Mouse (Mus musculus) kidney, postnatal 0 days (tissue): ENCODE measurements at regions not wholly inside any gene's neighbourhood (a gene's known extent, or its start where the extent isn't known, plus 50 kb on each side); places are given as distances from the start of the nearest gene placed in this dataset.

ENCODE experiments used
- ATAC-seq: fragments of 200-750 bp; cut with Nextera tagmentation; replicated peaks from 2 replicates; pipeline ENCODE4 v1.8.0; 2017; ENCODE audit warnings: low read depth, moderate number of reproducible peaks, moderate TSS enrichment, moderate library complexity; ENCODE audit not compliant: low FRiP score
- DNase-seq: peaks from one replicate; pipeline ENCODE4 v3.0.0-alpha.2; 2016; ENCODE audit warnings: low spot score
- H3K27ac ChIP-seq: fragments of 300-500 bp; sonication (generic); 2 replicates; pipeline ENCODE4 v1.5.1; 2014; ENCODE audit warnings: mild to moderate bottlenecking
- H3K27me3 ChIP-seq: fragments of 300-500 bp; sonication (generic); 2 replicates; pipeline ENCODE4 v1.6.1; 2014; ENCODE audit warnings: low read length, mixed read lengths; ENCODE audit not compliant: insufficient read depth
- H3K36me3 ChIP-seq: fragments of 300-500 bp; sonication (generic); 2 replicates; pipeline ENCODE4 v1.6.1; 2014; ENCODE audit warnings: low read length, mixed read lengths; ENCODE audit not compliant: insufficient read depth
- H3K4me1 ChIP-seq: fragments of 300-500 bp; sonication (generic); replicated peaks from 2 replicates; pipeline ENCODE4 v1.6.1; 2014; ENCODE audit warnings: antibody characterized with exemption, low read length, mixed read lengths; ENCODE audit not compliant: insufficient read depth
- H3K4me2 ChIP-seq: fragments of 300-500 bp; sonication (generic); 2 replicates; pipeline ENCODE4 v1.6.1; 2014; ENCODE audit warnings: mild to moderate bottlenecking, low read length, moderate library complexity, mixed read lengths
- H3K4me3 ChIP-seq: fragments of 300-500 bp; sonication (generic); replicated peaks from 2 replicates; pipeline ENCODE4 v1.5.1; 2014; ENCODE audit warnings: low read depth, low read length
- H3K9ac ChIP-seq: fragments of 300-500 bp; sonication (generic); 2 replicates; pipeline ENCODE4 v1.6.1; 2014; ENCODE audit warnings: low read depth, low read length
- H3K9me3 ChIP-seq: fragments of 300-500 bp; sonication (generic); replicated peaks from 2 replicates; pipeline ENCODE4 v1.6.1; 2016; ENCODE audit warnings: low read length, inconsistent platforms, mixed read lengths
- CTCF ChIP-seq: IDR thresholded peaks from 2 replicates; pipeline ENCODE4 v1.5.1; 2016; ENCODE audit warnings: antibody characterized with exemption, low read depth, mild to moderate bottlenecking, moderate library complexity
- WGBS: fragments of 180-500 bp; shearing (Covaris S2); extraction: QIAGEN DNeasy Blood & Tissue Kit; methylation state at CpG from one replicate; pipeline ENCODE4 v1.1.7; 2014; 5-methylcytosine and 5-hydroxymethylcytosine counted together

DNA sequence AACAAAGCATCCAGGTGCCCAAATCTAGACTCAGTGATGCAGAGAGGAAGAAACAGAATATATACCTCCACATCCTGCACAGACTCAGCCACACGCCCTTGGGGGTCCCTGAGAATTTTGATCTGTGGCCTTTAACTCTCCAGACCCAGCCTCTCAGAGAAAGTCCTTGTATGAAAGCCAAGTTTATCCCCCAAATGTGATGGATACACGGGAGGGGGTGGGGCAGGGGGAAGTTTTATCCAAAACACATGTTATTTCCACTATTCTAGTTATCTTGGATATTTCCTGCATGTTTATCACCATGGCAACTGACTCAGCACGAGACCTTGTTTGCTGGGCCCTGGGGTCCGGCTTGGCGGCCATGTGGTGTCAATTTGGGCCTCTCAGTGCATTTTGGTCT lies 57.8 kb upstream of the Cdon start:
- TF ChIP-seq CTCF: no peak
- Histone ChIP-seq H3K27ac (no peak overlapping the region), H3K36me3 (no peaks in the 10 kb centered on the region), H3K9ac (no peak overlapping the region), H3K4me2 (no peak overlapping the region), H3K9me3 (no peaks in the 10 kb centered on the region), H3K27me3 (no peaks in the 10 kb centered on the region), H3K4me3 (no peak overlapping the region), H3K4me1 (peaks cover 16% of the 10 kb centered on the region)
- ATAC-seq (no peak), DNase-seq (no peak)
- WGBS: 71% methylated on average over 5 of the region's 5 CpGs

DNA sequence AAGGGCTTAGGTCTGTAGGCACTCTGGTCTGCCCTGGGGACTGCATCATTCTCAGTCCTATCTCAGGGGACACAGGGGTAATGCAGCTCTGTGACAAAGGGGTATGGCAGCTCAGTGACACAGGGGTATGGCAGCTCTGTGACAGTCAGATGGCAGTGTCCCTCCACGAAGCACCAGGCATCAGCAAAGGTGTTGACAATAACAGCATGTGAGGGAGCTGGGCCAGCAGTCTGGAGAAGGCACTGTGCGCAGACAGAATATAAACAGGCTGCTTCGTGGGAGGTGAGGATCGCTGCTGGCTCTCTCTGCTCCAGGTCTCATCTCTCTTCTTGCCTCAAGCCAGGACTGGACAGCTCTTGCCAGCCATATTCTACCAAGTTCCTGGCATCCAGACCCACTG lies 57.0 kb upstream of the Cdon start:
- DNase-seq (no peak), ATAC-seq (no peak)
- H3K4me1 ChIP-seq: peaks cover 16% of the 10 kb centered on the region
- H3K9me3 ChIP-seq: no peaks in the 10 kb centered on the region
- WGBS: 49% methylated on average over 4 of the region's 4 CpGs
- no peak overlapping the region for H3K4me2 ChIP-seq
- H3K9ac ChIP-seq: no peak overlapping the region
- no peaks in the 10 kb centered on the region for H3K36me3 ChIP-seq
- no peak overlapping the region for H3K27ac ChIP-seq
- TF ChIP-seq CTCF: no peak
- H3K27me3 ChIP-seq: no peaks in the 10 kb centered on the region
- no peak overlapping the region for H3K4me3 ChIP-seq

GRCm38 (mm10) chr9:35365975-35366374 lies 55.0 kb upstream of the Cdon start:
- DNase-seq: no peak

DNA sequence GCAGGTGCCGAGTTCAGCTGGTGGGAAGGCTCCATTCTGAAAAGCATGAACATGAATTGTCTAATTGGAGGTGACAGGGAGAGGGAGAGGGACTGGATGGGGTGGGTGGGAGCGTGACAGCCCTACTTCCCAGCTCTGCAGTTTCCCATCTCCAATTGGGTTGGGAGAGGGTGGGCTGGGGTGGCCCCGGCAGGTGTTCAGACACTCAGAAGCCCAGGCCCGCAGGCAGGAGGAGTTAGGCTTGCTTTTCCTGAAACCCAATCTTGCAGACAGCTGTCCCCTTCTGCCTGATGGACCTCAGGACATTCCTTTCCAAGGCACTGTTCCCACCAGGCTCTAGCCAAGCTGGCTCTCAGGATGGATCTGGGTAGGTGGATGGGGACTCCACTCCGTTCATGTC lies 51.9 kb upstream of the Cdon start:
- Histone ChIP-seq H3K9me3 (no peaks in the 10 kb centered on the region), H3K9ac (no peak overlapping the region), H3K4me2 (no peak overlapping the region), H3K27me3 (no peaks in the 10 kb centered on the region), H3K4me3 (no peak overlapping the region), H3K4me1 (no peaks in the 10 kb centered on the region), H3K27ac (no peak overlapping the region), H3K36me3 (no peaks in the 10 kb centered on the region)
- ATAC-seq: no peak
- no peak for TF ChIP-seq CTCF
- DNase-seq: no peak
- 37% methylated on average over 5 of the region's 5 CpGs for WGBS

More at GRCm38 (mm10) chr9:35365975-35366374, 55.0 kb upstream of the Cdon start:
- H3K9ac ChIP-seq: no peak overlapping the region
- no peak for TF ChIP-seq CTCF
- H3K27ac ChIP-seq: no peak overlapping the region
- no peak overlapping the region for H3K4me3 ChIP-seq
- no peaks in the 10 kb centered on the region for H3K27me3 ChIP-seq
- no peaks in the 10 kb centered on the region for H3K36me3 ChIP-seq
- H3K4me2 ChIP-seq: no peak overlapping the region
- WGBS: 78% methylated on average over 5 of the region's 5 CpGs
- 0 out of 2 replicates have a peak, but pooled peaks cover 8% of the 10 kb centered on the region for H3K4me1 ChIP-seq
- no peak for ATAC-seq
- no peaks in the 10 kb centered on the region for H3K9me3 ChIP-seq

GRCm38 (mm10) chr9:35370031-35370430 lies 50.9 kb upstream of the Cdon start:
- no peak overlapping the region for H3K9ac ChIP-seq
- no peaks in the 10 kb centered on the region for H3K9me3 ChIP-seq
- DNase-seq: no peak
- ATAC-seq: no peak
- no peaks in the 10 kb centered on the region for H3K27me3 ChIP-seq
- H3K4me3 ChIP-seq: no peak overlapping the region
- no peak for TF ChIP-seq CTCF
- no peaks in the 10 kb centered on the region for H3K36me3 ChIP-seq
- no peak overlapping the region for H3K4me2 ChIP-seq
- H3K27ac ChIP-seq: no peak overlapping the region
- 43% methylated on average over 3 of the region's 3 CpGs for WGBS
- H3K4me1 ChIP-seq: no peaks in the 10 kb centered on the region

- WGBS: 79% methylated on average over 3 of the region's 3 CpGs
Measured at GRCm38 (mm10) chr9:35370895-35371294, 50.0 kb upstream of the Cdon start.

More at GRCm38 (mm10) chr9:35370895-35371294, 50.0 kb upstream of the Cdon start:
- Histone ChIP-seq H3K4me1 (no peaks in the 10 kb centered on the region), H3K36me3 (no peaks in the 10 kb centered on the region), H3K4me3 (no peak overlapping the region), H3K9me3 (no peaks in the 10 kb centered on the region), H3K4me2 (no peak overlapping the region), H3K27ac (no peak overlapping the region), H3K27me3 (no peaks in the 10 kb centered on the region), H3K9ac (no peak overlapping the region)
- no peak for TF ChIP-seq CTCF
- DNase-seq (no peak), ATAC-seq (no peak)
